9 mouse cellular contexts compared by ENCODE assay signal in the genomic region with DNA sequence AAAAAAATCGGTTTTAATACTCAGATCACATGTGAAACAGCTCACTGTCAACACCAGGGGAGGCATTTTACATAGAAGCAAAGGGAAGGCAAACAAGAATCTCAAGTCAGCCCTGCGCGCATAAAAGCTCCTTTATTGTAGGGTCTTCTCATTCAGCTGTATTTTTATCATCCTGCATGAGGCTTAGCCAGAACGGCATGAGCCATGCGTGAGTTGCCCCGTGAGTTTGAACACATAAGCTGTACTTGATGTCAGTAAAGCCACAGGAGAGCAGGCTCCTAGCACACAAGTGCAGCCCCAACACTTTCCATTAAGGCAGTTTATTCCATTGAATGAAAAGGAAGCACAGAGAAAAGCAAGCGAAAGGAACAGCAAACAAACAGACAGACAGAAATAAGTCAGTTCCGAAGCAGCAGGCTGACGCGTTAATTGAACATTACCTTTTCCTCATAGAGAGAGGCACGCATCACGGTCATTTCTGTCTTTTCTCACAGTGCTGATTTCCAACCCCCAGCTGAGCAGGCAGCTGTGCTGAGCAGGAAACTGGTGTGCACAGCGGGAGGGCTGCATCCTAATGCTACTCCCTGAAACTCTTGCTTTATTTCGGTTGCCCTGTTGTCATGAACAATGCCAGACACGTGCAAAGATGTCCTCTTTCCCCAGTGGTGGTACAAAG.
DNase-seq lines count a peak whose midpoint lies in the region; ATAC-seq and TF ChIP-seq lines count a peak whose summit lies in the region.
"Had no signal": no experiment of that assay in that cellular context is flagged by ENCODE, and none has a peak within 500 bp of the region (broad histone marks: within the 10 kb centered on the region; RNA-seq: fewer than 3 reads in every experiment).

No protein-coding gene starts in this region.

- no peak overlapping the region for H3K27ac ChIP-seq in heart, embryonic 12.5 days (ENCODE audit: poor library complexity, severe bottlenecking)
- peak overlapping the region; percentile 78 for H3K27ac ChIP-seq in hindbrain, postnatal 0 days
- H3K27ac ChIP-seq in midbrain, embryonic 11.5 days (ENCODE audit: low read depth, low read length) = peak overlapping the region; percentile 65

- ATAC-seq in heart, embryonic 12.5 days (ENCODE audit: insufficient number of reproducible peaks, low FRiP score) = no peak
- peak; percentile 80 for ATAC-seq in hindbrain, postnatal 0 days
- ATAC-seq in midbrain, embryonic 11.5 days (ENCODE audit: low FRiP score) = peak; percentile 84
- ATAC-seq in megakaryocyte progenitor cell, adult 5-6 weeks (replicated peaks; ENCODE audit: poor library complexity) = no peak

- peak overlapping the region; percentile 20 for H3K4me3 ChIP-seq in heart, embryonic 12.5 days
- H3K4me3 ChIP-seq in hindbrain, postnatal 0 days (ENCODE audit: low read length) = peak overlapping the region; percentile 30
- H3K4me3 ChIP-seq in midbrain, embryonic 11.5 days (ENCODE audit: low read depth, low read length) = peak overlapping the region; percentile 14

- peak; percentile 54 for TF ChIP-seq CTCF in hindbrain, postnatal 0 days (IDR thresholded peaks at IDR 0.05; ENCODE audit: low read depth)

- WGBS in heart, embryonic 12.5 days = 11% methylated on average over 15 of the region's 15 CpGs
- WGBS in hindbrain, postnatal 0 days = under 1% methylated on average over 15 of the region's 15 CpGs
- WGBS in midbrain, embryonic 11.5 days = 3% methylated on average over 15 of the region's 15 CpGs

- H3K27me3 ChIP-seq in heart, embryonic 12.5 days (replicated peaks) = no peaks in the 10 kb centered on the region
- no peaks in the 10 kb centered on the region for H3K27me3 ChIP-seq in hindbrain, postnatal 0 days (ENCODE audit: insufficient read depth, low read length)
- H3K27me3 ChIP-seq in midbrain, embryonic 11.5 days (ENCODE audit: control insufficient read depth, insufficient read depth, low read length) = no peaks in the 10 kb centered on the region
- H3K27me3 ChIP-seq: CH12.LX had no signal

- no peaks in the 10 kb centered on the region for H3K9me3 ChIP-seq in heart, embryonic 12.5 days (replicated peaks)
- H3K9me3 ChIP-seq in hindbrain, postnatal 0 days (ENCODE audit: low read length) = no peaks in the 10 kb centered on the region
- H3K9me3 ChIP-seq in midbrain, embryonic 11.5 days (ENCODE audit: control insufficient read depth, low read length) = no peaks in the 10 kb centered on the region

- intact Hi-C loops in heart, postnatal 10 days (cut with DNase I) = no loop called here
- intact Hi-C loops in gastrocnemius, postnatal 36 days (cut with DNase I) = no loop called here

- peak overlapping the region; percentile 58 for H3K4me2 ChIP-seq in heart, embryonic 12.5 days
- peak overlapping the region; percentile 55 for H3K4me2 ChIP-seq in hindbrain, postnatal 0 days (ENCODE audit: low read depth, low read length)
- peak overlapping the region; percentile 49 for H3K4me2 ChIP-seq in midbrain, embryonic 11.5 days

- DNase-seq in heart, postnatal 10 days = no peak
- peak; percentile 66 for DNase-seq in embryo, embryonic 10 days (ENCODE audit: low spot score)
- DNase-seq in hindbrain, postnatal 0 days (ENCODE audit: low spot score) = peak; percentile 72
- peak; percentile 94 for DNase-seq in midbrain, embryonic 11.5 days (ENCODE audit: low spot score, missing footprints)
- no peak for DNase-seq in gastrocnemius, postnatal 36 days
- DNase-seq in spleen, postnatal 10 days (ENCODE audit: low spot score in 2 of 2) = no peak

- H3K9ac ChIP-seq in heart, embryonic 12.5 days = no peak overlapping the region
- peak overlapping the region; percentile 36 for H3K9ac ChIP-seq in hindbrain, postnatal 0 days (replicated peaks; ENCODE audit: low read length)
- H3K9ac ChIP-seq in midbrain, embryonic 11.5 days (ENCODE audit: low read length) = peak overlapping the region; percentile 50

- peaks cover 5% of the 10 kb centered on the region; the same call in 1 of the 2 replicates for H3K4me1 ChIP-seq in heart, embryonic 12.5 days (replicated peaks)
- H3K4me1 ChIP-seq in hindbrain, postnatal 0 days (ENCODE audit: insufficient read depth, low read length) = no peaks in the 10 kb centered on the region
- H3K4me1 ChIP-seq in midbrain, embryonic 11.5 days (ENCODE audit: control insufficient read depth, insufficient read depth, low read length) = peaks cover 5% of the 10 kb centered on the region; the same call in 1 of the 2 replicates

- no peaks in the 10 kb centered on the region for H3K36me3 ChIP-seq in heart, embryonic 12.5 days
- H3K36me3 ChIP-seq in hindbrain, postnatal 0 days (ENCODE audit: insufficient read depth, low read length) = no peaks in the 10 kb centered on the region
- no peaks in the 10 kb centered on the region for H3K36me3 ChIP-seq in midbrain, embryonic 11.5 days (ENCODE audit: control insufficient read depth, insufficient read depth, low read length)

Comparison
In these comparisons a context has a peak if more than half of its experiments do, and no peak if none do; other contexts are left out.
1. ATAC-seq: peak in hindbrain, postnatal 0 days (single experiment) and midbrain, embryonic 11.5 days (single experiment); none in heart, embryonic 12.5 days (single experiment) and megakaryocyte progenitor cell, adult 5-6 weeks (single experiment).
2. DNase-seq: peak in embryo, embryonic 10 days (single experiment), hindbrain, postnatal 0 days (single experiment) and midbrain, embryonic 11.5 days (single experiment); none in heart, postnatal 10 days (0 of 2), gastrocnemius, postnatal 36 days (0 of 2) and spleen, postnatal 10 days (0 of 2).
3. Peak in every context shown above with its lines, with median percentiles within 50 percentile points of each other: H3K4me2 ChIP-seq and H3K4me3 ChIP-seq.